Mouse (Mus musculus) gonadal fat pad, adult 2 months (tissue): ENCODE measurements around the gene Anxa4. TPM values are rescaled to one million over a fixed set of nuclear protein-coding genes. Genes with fewer than 3 reads are reported as not detected.

Experiments used
- DNase-seq: peaks from one replicate; pipeline ENCODE4 v3.0.0-alpha.2; 2012; ENCODE audit warnings: low read depth
- polyA plus RNA-seq: library from polyadenylated mRNA; depleted of rRNA; stranded (reverse); fragments of >200 nt; gene quantifications from 2 replicates; pipeline ENCODE4 v1.2.3, GENCODE M21; 2012; rRNA removed

The Anxa4 gene
- polyA plus RNA-seq = 44.4 and 60.3 TPM in 2 replicates

DNA sequence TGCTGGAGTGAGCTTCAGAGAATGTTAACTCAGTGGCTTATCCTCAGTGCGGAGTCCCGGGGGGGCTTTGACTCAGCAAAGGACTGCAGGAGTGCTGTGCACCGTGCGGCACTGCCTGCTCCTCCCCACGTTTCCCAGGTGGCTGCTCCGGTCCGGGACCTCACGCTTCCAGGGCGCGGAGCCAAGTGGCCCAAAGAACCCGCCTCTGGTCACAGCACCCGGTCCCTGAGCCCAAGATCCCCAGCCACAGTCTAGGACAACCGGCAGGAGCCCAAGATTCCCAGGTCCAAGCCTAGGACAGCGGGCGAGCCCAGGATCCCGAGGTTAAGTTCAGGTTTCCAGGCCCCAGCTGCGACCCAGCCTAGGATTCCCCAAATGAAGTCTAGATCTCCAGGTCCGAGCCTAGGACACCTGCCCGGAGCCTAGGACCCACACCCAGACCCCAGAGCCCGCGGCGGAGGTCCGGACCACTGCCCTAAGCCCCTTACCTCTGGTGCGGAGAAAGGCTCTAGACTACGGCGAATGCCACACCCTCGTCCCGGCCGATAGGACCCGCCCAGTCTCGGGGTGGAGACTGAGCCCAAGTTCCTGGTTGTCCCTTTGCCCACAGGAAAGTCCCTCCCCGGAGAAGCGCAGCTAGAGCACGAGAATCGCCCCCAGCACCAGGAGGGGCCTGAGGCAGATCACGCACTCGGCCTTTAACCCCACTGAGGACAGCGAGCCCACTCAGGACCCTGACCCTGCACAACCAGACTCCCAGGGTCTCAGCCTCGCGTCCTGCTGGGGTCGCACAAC, at the start of gene Anxa4:
Gene Anxa4, minus strand, starts transcription at position 564 of the 795 bp plus-strand sequence.
- no peak for DNase-seq

DNA sequence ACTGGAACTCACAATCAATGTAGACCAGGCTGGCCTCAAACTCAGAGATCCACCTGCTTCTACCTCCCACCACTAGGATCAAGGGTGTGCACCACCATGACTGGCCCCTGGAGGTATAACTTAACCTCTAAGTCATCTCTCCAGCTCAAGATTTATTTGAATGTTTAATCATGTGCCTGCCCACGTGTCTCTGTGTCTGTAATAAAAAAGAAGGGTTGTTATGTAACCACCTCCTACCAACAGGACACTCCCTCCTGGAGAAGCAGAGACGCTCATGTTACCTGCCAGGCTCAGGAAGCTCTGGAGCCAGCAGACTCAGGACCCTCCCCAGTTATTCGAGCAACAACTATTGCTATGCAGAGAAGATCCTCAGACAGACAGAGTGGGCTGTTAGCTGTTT, 48.6 kb upstream of the Anxa4 start:
- DNase-seq = no peak

DNA sequence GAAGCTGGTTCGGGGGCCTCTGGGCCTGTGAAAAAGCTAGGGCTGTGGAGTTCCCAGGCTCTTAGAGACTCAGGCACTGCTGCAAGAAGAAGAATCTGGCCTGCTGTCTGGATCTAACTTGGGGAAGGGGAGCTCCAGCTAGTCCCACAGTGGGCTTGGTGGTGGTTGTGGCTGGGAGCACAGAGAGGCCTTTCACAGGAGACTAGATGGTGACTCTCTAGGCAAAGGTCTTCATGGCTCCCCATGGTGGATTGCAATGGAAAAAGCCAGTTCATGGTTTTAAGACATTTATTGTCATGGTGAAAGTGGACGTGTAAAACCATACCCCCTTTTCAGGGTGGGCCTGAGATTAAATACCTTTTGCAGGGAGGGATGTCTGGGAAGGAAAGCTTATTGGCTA, 45.7 kb upstream of the Anxa4 start:
- no peak for DNase-seq

DNA sequence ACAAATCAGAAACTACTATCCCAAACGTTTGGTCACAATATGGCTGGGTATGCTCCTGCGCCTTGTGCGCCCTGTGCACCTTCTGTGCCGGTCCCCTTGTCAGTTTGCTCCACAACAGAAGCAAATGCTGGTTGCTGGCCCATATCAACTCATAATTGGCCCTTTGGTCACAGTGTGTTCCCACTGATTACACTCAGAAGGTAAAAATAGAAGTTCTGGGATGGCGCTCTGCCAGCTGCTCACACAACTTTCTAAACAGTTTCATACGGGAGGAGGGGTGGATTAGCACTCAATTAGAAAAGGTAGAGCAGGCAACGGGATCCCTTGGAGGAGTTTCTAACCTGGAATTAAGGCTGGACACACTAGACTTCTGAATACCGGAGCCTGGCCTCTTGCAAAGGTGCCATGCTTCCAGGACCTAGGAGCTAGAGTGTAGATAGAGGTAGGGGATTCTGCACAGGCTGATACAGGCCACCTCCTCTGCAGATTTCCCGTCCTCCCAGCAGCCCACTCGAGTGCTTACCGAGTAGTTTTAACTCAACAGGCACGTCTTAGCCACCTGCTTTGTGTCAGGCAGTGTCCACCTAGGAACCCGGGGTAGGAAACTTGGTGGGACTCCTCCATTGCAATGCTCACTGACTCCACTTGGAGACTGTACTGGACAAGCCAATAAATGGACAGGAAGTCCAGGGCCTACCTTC, 39.6 kb upstream of the Anxa4 start:
- no peak for DNase-seq

DNA sequence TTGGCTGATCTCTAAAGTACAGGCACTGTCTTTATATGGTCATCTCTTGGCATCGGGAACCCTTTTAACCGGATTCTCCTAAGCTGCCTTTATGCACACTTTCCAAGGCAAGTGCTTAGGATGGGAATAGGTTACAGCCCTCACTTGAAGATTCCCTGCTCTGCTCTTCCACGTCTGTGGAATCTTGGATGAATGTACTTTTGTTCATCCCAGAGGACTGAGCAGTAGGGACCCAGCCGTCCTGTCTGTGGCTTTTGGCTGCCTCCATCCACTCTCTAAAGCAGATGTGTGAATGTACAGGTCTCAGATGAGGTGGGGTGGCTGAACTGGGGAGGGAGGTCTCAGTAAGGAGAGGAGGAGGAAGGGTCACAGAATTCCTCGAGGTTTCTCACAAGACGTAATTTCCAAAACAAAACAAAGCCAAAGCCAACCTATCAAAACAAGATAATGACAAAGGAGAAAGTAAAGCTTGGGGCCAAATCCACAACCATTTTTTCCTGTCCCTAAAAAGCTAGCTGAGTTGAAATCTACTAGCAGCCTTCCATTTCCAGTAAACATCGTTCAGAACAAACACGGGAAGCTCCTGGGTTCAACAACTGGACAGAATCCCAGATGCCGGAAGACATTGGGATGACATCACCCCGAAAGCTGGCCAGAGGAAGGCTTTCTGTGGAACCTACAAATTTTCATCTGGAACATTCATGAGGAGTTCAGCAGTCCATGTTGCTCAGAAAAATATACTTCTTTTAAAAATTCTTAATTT, 37.5 kb upstream of the Anxa4 start:
- no peak for DNase-seq

DNA sequence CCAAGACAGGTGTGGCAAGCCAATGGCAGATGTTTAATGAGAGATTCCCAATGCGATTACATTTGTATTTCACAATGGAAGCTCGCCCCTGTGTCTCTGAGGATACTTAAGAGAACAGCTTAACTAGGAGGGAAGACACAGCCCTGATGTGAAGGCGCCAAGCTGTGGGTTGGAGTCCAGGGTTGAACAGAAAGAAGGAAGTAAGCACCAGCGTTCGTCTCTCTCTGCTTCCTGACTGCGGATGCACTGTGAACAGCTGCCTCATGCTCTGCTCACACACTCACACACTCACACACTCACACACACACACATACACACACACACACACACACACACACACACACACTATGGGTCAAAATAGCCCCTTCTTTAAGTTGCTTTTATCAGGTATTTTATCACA, 36.4 kb upstream of the Anxa4 start:
- DNase-seq = no peak

DNA sequence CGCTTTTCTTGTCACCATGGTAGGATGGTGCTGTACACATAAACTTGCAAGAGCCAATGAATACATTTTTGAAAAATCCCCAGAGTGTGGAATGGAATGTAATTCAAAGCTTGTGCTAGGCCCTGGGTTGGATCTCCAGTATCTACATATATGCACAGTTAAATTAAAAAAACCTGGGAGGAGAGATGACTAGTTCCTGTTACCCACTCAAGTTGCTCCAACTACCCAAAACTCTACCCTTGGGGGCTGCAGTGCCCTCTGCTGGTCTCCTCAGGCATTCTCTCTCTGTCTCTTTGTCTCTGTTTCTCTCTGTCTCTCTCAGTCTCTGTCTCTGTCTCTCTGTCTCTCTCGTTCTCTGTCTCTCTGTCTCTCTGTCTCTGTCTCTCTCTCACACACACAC, 34.0 kb upstream of the Anxa4 start:
- no peak for DNase-seq

DNA sequence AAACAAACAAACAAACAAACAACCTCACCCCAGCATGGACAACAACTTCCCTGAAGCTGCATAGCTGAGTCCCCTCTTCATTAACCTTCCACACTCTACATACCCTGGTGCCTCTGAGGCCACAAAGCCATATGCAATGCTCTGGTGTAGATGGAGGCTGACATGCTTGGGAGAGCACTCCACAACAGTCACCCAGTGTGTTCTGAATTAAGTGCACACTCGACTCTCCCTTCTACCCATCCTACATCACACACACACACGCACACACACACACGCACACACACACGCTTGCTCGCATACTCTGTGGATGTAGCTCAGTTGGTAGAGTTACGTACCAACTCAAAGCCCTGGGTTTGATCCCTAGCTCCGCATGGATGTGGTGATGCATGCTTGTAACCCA, 31.0 kb upstream of the Anxa4 start:
- no peak for DNase-seq

DNA sequence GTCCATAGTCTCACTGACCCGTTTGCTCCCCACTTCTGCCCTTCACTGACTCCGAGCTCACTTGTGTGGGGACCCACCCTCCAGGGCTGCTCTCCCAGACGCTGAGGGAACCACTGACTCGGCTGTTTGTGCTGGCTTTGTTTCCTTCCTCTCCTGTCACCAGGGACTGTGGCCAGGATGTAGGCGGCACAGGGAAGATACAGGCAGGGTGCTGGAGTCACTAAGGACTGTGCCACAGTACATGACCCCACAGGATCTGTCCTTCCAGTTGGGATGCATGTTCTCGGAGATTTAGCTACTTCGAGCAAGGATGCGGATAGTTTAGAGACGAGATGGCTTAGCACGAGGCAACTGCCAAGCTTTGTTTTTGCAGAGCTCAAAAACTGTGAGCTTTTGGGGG, 30.4 kb upstream of the Anxa4 start:
- no peak for DNase-seq

DNA sequence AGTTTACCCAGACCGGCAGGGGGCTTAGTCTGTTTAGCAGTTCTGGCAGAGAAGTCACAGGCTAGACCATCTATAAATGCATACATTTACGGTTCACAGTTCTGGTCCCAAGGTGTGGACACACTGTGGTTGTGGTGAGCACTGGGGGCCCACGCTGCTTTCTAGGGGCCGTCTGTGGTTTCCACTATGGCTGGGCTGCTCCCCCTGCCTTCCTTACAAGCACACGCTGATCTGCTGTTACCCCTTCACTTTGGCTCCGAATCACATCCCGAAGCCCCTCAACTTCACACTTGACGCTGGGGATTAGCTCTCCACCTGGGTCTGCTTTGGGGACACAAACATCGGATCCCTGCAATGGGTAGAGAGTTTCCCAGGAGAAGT, 29.7 kb upstream of the Anxa4 start:
- DNase-seq = no peak

DNA sequence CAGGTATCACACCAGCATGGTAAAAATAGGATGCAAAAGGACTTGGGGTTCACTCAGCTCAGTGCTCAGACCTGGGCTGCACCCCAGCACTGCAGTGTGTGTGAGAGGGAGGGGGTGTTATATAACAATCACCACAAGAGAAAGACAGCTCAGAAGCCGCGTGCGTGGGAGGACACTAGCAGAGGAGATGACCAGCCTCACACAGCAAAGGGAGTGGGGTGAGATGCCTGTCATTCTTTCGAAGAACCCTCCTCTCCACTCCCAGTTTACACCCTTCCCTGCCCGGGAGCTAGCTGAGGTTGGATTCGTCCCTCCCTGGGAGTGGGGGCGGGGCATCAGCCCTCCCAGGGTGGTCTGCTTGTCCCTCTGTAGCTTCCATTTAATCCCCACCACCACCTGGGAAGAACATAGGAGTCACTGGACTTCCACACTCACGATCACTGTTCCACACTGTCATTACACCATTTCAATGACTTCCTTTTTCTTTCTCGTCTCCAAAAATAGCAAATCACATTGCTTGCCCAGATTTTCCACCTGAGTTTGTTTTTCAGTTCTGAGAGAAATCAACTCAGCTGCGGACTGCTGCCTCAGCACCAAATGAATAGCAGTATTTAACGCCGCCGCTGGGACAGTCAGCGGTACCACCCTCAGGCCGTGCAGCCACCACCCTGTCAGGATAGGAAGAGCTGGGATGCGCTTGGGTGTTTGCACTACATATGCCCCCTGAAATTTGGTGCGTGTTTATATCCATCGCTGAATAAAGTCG, 29.1 kb upstream of the Anxa4 start:
- no peak for DNase-seq

DNA sequence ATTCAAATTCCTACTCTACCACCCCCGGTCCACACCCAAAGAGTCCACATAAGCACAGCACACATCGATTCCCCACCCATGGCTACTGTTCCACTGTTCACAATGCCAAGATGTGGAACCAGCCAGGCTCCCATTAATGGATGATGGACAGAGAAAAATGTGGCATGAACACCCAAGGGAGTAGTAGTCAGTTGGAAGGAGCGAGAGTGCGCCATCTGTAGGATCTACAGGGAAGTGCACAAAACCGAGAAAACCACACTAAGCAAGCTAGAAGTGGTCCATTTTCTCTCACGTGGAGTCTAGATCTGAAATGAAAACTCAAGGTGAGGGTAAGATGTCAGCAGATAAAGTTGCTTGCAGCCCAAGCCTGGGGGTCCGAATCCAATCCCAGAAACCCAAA, 27.3 kb upstream of the Anxa4 start:
- DNase-seq = no peak

DNA sequence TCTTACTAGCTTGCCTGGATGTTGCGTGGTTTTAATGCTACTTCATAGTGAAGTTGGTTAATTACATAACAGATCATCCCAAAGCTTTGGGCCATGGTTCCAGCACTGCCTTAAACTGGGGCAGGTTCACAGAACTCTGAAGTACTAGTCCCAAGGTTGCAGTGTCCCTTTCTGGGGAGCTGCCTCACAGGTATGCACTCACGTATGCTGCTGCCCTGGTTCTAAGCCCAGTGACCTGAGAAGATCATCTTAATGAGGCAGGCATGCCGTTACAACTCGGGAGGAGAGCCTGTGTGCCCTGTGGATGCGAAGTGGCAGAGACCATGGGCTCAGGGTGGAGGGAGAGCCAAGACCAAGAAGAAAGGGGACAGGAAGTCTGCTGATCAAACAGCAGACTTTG, 26.5 kb upstream of the Anxa4 start:
- no peak for DNase-seq

DNA sequence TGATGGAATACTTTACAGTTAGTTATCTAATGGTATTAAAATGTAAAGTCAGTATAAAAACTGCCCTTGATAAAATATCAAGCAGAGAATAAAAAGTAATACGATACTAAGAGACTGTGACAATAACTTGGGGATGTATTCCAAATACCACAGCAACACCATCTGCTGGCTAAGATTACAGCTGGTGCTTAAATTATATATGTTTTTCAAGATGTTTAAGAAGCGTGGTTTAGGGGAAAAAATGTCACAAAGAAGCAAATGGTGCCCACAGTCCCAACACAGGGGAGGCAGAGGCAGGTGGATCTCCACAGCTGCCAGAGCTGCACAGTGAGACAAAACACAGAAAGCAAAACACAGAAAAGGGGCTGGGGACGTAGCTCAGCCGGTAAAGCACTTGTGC, 25.5 kb upstream of the Anxa4 start:
- no peak for DNase-seq

DNA sequence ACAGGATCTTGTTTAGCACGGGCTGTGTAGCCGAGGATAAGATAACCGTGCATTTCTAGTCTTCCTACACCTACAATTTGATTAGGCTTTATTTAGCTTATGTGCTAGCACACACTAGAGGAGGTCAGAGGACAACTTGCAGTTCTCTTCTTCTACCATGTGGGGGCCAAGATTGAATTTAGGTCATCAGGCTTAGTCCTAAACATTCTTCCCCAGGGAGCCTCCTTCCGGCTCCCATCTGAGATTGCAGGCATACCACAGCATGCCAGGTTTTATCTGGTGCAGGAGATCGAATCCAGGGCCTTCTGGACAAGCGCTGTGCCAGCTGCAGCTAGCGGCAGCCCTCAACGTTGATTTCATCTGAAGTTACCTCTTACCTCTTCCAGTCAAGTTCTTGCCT, 23.2 kb upstream of the Anxa4 start:
- no peak for DNase-seq

DNA sequence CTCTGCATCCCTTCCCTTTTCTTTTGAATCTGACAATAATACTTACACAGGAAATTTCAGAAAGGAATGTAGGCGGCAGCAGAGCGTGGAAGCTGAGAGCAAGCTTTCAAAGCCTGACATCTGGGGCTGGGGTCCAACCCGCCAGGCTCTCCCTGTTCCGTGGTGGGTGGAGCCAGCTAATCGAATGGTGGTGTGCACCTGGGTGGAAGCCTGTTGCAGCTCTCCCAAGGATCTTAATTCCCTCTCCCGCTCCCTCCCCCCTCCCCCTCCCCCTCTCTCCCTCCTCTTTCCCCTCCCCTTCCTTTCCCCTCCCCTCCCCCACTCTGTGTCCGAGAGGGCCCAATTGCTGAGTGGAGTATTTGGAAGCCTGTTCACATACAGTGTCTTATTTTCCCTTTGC, 22.1 kb upstream of the Anxa4 start:
- no peak for DNase-seq

DNA sequence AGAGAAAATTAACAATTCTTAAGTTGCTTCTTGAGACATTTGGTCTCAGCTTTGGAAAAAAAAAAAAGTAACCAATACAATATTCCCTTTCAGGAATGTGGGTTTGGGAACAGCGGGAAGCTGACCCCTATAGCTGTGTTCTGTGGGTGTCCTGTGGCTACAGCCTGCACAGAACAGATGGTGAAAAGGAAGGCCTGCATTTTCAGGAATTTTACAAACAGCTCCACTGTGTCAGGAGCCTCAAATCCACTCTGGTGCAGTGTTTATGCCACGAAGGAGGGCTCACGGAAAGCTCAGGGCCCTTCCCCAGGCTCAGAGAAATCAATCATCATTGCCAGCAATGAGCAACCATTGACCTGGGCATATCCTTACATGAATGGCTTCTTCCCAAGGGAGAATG, 21.5 kb upstream of the Anxa4 start:
- no peak for DNase-seq

DNA sequence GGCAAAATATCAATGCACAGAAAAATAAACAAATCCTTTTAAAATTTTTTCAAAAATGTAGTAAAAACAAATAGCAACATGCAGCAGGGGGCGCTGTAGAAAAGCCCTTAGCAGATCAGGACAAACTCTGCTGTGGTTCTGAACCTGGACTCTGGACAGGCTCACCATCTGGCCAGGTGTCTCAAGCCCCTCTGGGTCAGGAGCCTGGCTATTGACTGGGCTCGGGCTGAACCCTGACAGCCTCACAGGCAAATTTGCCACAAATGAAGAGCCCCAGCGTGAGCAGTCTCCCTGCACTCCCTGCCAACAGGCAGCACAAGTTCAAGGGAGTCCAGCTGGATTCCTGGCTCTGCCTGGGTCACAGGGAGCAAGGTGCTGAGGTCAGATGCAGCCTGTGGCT, 20.0 kb upstream of the Anxa4 start:
- DNase-seq = no peak

DNA sequence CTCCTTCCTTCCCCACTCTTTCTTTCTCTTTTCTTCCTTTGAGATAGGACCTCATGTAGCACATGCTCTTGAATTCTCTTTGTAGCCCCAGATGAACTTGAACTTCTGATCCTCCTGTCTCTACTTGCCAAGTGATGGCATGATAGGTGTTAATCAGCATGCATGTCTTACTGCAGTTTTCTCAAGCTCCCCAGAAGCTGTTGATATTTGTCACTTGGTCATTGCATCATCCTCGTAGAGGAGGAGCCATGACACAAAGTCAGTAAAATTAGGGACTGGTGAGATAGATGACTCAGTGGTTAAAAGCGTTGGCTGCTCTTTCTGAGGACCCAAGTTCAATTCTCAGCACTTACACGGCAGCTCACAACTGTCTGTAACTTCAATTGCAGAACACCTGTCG, 19.5 kb upstream of the Anxa4 start:
- DNase-seq = no peak

DNA sequence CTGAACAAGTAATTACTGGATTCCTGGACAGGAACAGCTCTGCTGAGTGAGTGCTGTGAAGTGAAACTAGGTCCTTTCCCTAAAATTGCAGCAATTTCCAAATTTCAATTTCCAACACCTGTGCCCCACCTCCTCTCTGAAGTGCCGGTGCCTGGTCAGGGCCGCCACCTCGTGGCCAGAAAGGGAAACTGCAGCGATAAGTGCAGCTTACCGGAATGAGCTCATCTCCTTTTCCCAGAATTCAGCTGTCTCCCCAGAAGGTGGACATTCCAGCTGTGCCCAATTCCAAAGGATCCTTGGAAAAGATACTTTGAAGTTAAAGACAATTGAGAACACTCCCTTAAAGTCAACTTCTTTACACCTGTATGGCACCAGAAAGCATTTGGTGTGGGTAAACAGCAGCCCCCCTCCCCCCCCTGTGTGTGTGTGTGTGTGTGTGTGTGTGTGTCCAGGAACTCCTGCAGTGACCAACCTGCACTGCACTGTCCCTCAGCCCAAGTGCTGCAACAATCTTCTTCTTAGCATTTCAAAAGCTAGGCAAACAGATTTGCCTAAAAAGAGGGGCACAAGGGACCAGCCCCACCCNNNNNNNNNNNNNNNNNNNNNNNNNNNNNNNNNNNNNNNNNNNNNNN, 13.2 kb upstream of the Anxa4 start:
- DNase-seq = no peak

DNA sequence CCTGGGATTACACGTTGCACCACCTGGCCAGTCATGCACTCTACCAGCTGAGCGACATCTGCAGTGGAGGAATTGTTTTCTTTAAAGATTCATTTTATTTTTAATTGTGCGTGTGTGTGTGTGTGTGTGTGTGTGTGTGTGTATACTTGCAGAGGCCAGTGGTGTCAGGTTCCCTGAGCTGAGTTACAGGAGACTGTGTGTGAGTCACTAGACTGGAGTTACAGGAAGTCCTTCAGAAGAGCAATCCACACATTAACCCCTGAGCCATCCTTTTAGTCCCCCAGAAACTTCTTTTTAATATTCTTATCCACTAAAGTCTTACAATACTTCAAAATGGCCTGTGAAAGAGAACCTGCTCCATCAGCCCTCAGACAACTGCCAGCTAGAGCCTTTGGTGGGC, 11.3 kb upstream of the Anxa4 start:
- DNase-seq = no peak

DNA sequence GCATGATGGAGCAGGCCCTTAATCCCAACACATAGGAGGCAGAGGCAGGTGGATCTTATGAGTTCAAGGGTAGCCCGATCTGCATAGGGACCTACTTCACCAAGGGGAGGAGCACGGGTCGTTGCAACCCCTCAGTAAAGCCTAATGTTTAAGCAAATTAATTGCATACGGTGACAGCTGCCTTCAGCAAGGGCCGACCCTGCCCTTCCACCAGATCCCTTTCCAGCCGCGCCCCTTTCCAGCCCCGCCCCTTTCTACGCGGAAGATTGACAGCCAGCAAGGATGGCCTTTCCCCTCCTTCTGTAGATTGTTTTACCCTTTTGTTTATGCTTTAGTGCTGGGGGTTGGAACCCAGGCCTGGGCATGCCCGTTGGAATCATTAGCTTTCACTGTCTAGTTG, 8.0 kb upstream of the Anxa4 start:
- DNase-seq = no peak
